Mouse (Mus musculus): ENCODE data around the gene Zcchc10. TPM values are rescaled to one million over a fixed set of nuclear protein-coding genes. Genes with fewer than 3 reads are reported as not detected.

Gene Zcchc10
- 33.8 TPM for polyA plus RNA-seq (2017; shearing (Covaris generic))

DNA sequence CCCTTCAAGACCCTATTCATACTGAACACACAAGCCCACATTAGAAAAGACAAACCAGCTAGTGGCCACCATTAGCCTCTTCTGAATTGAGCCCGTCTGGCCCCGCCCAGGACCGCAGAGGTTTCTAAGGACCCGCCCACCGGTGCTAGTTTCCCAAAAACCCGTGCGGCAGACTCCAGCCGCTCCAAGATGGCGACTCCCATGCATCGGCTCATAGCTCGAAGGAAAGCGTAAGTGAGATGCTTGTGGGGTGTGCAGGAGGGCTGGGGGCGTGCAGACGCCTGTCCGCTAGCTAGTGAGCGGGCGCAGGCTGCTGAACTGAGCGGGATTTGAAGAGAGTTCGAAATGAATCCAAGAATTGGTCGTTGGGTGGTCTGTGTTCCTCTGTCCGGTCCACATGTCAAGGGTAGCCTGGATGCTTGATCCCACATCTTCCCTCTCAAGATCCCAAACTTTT lies at the start of gene Zcchc10:
Zcchc10 (plus strand) TSS at position 168 of the 457 bp plus-strand sequence.

DNA sequence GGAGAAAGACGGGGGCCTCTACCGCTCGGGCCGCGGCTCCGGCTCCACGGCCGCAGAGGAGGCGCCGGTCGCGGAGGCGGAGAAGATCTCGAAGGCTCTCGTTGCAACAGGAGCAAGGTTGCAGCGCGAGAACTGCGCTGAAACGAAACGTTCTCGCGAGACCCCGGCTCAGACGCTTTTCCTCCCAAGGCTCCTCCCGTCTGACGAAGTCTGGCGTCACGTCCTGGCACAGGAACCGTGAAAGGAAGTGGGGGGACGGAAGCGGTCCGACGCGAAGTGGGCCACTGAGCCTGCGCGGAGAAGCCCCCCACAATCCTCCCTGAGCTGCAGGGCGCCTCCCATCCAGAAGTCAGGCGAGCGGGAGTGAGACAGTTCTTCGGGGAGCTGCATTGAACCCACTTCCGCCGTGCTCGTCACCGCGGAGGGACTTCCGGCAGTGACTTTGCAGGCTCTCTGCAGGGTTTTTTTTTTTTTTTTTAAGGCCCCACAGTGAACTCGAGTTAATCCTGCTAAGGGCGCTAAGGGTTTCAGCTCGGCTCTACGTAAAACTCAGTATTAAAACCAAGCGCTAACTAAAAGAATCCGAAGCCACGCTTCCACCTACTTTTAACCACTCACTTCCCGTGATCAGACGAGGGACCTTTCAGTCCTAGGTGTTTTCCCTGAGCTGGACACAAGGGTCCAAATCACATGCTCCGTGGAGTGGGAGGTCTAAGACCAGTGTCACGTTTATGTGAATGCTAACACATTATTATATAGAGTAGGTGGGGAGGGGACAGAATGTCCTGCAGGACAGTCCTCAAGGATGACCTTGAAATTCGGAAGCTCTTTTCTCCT lies 23.9 kb upstream of the Zcchc10 start, which contains the start of gene Hspa4:
Hspa4 (minus strand) TSS at position 128 of the 837 bp plus-strand sequence.

DNA sequence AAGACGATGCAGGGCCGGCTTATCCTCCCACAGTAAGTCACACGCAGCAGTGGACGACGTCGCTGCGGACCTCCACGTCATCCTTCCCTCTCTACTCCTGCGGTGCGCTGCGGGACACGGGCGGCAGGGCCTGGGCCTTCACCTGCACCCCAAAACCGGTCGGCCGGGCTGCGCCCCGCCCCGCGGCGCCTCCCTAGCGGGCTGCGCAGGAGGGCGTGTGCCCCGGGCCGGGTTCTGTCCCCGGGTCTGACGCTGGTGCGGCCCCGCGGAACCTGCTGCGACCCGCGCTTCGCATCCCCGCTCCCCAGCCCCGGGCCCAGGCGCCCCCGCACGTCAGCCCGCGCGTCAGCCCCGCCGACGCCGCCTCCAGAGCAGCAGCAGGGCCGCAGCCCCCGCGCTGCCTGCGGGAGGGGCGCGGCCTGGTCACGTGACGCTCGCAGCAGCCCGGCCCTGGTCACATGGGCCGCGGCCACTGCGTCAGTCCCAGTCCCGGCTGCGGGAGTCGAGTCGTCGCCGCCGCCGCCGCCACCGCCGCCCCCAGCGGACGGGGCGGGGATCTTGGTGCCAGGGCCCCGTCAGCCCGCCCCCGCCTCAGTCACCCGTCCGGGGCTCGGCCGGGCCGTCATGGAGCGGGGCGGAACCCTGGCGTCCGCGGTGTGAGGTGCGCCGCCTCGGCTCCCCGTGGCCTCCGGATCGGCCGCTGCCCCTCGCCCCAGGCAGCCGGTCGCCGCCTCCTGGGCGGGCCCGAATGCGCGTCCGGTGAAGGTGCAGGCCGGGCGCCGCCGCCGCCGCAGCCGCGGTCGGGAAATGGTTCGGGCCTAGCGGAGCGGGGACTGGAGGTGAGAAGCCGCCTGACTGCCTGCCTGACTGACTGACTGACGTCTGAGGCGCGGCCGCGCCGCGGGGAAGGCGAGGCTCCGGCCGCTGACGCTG lies 26.1 kb downstream of the Zcchc10 start, which contains the start of gene Aff4:
Aff4 (plus strand) TSS at position 543 of the 933 bp plus-strand sequence.

Other genes with a start within 250 kb of the Zcchc10 start
- 129 TPM for gene Hspa4, start 24.2 kb upstream of the Zcchc10 start, polyA plus RNA-seq (2017; shearing (Covaris generic))
- 139 TPM for gene Aff4, start 26.2 kb downstream of the Zcchc10 start, polyA plus RNA-seq (2017; shearing (Covaris generic))
- not detected for gene Leap2, start 98.5 kb downstream of the Zcchc10 start, polyA plus RNA-seq (2017; shearing (Covaris generic))
- gene Uqcrq, start 106.2 kb downstream of the Zcchc10 start, polyA plus RNA-seq (2017; shearing (Covaris generic)), result 318 TPM
- 0.17 TPM for gene Gdf9, start 106.3 kb downstream of the Zcchc10 start, polyA plus RNA-seq (2017; shearing (Covaris generic))
- gene Gm10447, start 132.4 kb downstream of the Zcchc10 start, polyA plus RNA-seq (2017; shearing (Covaris generic)), result not detected
- not detected for gene Shroom1, start 132.5 kb downstream of the Zcchc10 start, polyA plus RNA-seq (2017; shearing (Covaris generic))
- not detected for gene Gm9837, start 145.8 kb downstream of the Zcchc10 start, polyA plus RNA-seq (2017; shearing (Covaris generic))
- not detected for gene Gm9945, start 155.5 kb downstream of the Zcchc10 start, polyA plus RNA-seq (2017; shearing (Covaris generic))
- not detected for gene Sowaha, start 155.6 kb downstream of the Zcchc10 start, polyA plus RNA-seq (2017; shearing (Covaris generic))
- gene Sept8, start 194.6 kb downstream of the Zcchc10 start, polyA plus RNA-seq (2017; shearing (Covaris generic)), result 3.3 TPM
- 7.3 TPM for gene Kif3a, start 242.7 kb downstream of the Zcchc10 start, polyA plus RNA-seq (2017; shearing (Covaris generic))

Measured in CD4-positive, CD25-positive, alpha-beta regulatory T cell (primary cell).